Mouse (Mus musculus) lung, postnatal 10 days (tissue): Measurements from ENCODE around the gene Miga2.
"Not testable (repeated sequence)": the region's sequence is repeated elsewhere in the genome, so short reads cannot be mapped to it uniquely, and the experiment has no call there.

Experiments
- DNase-seq: peaks from one replicate; pipeline ENCODE4 v3.0.0; 2021

Gene Miga2

DNA sequence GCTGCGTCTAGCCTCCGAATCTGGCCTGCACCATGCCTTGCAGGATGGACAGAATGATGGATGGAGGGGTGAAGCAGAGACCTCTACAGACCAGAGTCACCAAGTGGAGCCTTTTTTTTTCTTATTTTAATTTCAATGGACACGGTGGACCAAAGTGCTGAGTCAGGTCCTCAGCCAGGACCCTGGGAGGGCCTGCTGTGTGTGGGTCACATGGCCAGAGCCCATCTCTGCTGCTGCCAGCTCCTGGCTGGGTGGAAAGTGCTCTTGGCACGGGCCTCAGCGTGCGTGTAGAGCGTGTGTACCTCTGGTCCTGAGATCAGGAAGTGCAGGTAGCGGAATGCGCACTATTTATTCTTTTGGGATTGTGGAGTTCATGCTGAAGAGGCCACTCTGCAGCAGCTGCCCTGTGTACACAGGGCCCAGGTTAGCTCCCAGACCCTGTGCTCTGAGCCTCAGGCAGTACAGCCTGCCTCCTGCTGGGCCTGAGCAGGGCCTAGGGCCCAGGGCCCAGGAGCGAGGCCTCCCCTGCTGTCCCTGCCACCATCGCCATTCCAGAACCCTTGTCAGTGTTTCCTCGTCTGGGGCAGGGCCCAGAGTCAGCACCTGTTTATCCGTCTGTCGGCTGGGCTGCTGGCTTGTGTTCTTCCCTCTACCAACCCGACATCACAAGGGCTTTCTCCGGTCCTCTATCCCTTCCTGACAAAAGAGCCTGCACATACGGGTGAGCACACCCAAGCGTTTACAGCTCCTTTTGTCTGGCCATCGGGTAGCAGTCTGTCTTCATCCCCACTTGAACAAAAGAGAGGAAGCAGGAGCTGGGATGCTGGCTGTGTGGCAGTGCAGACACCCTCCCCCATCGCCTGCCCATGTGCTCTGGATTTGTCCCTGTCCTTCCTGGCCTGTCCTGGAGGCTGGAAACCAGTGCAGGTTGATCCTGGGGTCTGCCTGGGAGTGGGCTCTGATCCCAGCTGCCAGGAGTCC, 35.4 kb downstream of the Miga2 start:
- DNase-seq: peak; percentile 53

DNA sequence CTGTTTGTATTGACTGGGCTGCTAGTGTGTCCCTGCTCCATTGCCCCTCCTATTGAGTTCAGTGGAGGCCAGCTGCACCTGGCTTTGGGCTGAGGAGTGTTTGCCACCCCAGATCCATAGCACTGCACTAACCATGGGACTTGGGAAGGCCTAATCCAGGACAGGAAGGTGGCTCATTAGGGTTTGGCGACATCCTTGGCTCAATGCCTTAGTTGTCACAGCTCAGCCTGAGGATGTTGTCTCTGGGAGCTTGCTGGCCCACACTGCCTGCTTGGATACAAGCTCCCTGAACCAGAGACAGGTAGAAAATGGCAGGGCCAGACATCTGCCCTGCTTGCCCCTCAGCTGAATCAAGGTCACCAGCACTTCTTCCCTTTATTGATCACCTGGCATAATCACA, 37.5 kb downstream of the Miga2 start:
- no peak for DNase-seq

DNA sequence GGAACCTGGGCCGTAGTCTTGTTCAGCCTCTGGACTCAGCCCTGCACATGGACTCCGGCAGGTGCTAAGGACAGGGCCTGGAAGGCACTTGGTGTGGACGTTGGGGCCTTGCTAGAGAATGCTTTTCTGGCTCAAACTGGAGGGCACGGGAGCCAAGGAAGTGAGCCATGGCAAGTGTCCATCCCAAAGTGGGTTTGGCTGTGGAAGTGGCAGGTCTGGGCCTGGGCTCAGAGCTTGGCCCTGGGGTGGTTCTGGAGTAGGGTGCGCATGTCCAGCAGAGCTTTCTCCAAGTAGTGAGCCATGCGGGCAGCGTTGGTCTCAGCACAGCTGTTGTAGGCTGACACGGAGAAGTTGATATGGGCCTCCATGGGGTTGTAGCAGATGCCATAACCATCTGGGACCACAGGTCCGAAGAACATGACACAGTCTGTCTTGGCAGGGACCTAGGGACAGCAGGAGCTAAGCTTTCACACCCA, 38.4 kb downstream of the Miga2 start:
- no peak for DNase-seq

DNA sequence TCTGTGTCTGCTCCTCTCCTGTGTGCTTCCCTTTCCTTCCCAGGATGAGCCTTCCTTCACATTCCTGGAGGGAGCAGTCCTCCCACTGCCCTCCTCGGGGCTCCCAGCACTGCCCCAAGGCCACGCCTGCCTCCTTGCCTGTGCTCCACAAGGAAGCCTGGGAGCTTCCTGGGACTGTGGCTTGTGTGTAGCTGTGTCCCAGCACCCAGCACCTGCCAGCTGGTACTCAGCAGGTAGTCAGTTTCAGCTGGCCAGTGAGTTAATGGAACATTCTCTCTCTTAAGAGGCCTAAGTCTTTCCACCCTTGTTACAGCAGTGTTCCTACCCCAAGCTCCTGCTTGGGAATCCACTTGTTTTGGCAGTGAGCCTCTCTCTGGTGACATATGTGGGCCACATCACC, 38.8 kb downstream of the Miga2 start:
- no peak for DNase-seq

DNA sequence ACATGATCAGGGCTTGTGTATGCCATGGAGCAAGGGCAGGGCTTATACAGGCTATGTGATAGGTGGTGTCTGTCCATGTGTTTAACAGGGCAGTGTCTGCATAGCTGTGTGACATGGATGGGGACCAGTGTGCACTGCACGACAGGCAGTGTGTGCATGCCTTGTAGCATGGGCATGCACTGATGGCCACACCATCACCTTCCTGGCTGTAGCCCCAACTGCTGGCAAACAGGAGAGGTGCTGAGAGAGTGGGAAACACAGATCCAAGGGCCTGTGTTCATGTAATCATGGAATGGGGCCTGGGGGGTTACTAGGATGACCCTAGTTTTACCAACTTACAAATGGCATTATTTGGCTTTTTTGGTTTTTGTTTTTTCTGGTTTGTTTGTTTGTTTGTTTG, 39.8 kb downstream of the Miga2 start:
- DNase-seq: peak; percentile 37

DNA sequence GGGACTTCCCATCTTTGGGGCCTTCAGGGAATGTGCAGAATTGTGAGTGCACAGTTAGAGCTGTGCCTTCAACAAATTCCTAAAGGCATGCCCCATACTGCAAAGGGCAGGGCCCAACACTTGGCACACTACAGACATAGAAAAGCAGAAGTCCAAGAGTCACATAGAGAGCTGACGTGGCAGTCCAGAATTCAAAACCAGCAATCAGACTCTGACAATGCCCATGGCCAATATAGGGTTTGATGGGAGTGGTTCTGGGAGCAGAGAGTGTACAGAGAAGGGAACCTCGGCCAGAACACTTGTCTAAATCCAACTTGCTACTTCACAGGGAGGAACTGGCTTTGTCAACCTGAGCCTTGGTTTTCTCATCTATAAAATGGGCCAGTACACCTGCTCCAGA, 43.2 kb downstream of the Miga2 start:
- no peak for DNase-seq

DNA sequence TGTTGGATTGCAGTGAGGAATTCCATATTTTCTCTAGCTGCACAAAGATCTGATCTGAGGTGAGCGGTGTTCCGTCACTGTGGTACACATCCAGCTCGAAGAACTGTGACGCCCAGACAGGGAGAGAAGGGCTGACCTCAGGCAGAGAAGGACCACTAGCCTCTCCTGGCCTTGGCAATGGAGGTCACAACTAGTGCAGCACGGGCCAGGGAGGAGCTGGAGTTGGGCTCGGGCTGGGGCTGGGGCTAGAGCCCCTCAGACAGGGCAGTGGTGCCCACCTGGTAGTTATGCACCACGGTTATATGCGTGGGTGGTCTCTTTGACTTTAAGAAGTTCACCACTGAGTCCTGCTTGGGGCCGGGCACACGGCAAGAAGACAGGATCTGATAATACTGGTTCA, 43.7 kb downstream of the Miga2 start:
- no peak for DNase-seq

DNA sequence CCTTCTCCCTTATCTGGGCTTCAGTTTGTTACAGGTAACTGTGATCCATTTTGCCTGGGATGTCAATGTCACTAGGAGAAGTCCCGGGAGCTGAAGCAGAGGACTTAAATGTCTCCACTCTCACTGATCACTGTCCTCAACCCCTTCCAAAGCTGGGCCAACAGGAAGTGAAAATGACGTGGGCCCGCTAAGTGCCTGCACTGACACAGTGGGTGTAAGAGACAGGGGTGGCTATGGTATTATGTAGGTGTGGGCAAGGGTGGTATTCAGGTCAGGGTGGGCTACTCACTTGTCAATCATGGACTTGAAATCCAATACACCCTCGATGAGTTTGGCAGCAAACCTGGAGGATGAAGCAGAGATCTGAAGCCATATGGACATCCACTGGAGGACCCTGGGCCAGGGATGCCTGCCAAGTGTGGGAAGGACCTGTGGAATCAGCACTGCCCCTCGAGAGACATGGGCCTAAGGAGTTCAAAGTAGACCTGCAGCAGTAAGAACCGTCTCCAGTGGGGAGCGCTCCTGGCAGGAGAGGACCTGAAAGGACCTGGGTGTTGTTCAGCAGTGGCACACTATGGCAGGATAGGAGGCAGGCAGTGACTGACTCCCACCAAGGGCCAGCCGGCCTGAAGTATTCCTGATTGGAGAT, 44.5 kb downstream of the Miga2 start:
- DNase-seq: no peak

DNA sequence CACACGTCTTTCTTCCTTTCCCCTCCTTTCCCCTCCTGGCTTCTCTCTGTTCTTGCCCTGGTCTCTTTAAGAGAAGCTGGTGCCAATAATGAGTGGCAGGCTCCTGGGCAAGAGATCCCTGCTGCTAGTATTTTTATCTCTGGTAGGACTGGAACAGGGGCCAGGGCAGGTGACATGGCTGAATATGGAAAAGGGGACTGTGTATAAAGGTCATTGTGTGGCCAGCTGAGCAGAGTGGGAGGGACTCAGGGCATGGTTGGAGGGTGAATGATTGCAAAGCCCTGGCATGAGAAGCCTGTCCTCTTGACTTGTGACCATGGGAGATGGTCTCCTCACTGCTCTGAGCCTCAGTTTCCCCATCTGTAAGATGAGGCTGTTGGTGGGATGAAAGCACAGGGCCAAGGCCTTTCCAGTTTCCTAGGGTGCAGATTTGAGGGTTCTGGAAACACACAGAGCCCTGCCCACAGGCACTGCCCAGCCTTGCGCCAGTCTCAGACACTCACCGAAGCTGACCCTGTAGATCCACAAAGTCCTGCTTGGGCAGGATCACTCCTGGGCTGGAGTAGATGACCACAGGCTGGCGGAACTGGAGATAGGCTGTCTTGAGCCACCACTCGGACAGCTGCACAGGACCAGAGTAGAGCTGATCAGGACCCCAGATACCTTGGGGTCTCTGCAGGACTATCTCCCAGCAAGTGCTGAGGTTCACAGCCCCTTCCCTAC, 45.6 kb downstream of the Miga2 start:
- no peak for DNase-seq

DNA sequence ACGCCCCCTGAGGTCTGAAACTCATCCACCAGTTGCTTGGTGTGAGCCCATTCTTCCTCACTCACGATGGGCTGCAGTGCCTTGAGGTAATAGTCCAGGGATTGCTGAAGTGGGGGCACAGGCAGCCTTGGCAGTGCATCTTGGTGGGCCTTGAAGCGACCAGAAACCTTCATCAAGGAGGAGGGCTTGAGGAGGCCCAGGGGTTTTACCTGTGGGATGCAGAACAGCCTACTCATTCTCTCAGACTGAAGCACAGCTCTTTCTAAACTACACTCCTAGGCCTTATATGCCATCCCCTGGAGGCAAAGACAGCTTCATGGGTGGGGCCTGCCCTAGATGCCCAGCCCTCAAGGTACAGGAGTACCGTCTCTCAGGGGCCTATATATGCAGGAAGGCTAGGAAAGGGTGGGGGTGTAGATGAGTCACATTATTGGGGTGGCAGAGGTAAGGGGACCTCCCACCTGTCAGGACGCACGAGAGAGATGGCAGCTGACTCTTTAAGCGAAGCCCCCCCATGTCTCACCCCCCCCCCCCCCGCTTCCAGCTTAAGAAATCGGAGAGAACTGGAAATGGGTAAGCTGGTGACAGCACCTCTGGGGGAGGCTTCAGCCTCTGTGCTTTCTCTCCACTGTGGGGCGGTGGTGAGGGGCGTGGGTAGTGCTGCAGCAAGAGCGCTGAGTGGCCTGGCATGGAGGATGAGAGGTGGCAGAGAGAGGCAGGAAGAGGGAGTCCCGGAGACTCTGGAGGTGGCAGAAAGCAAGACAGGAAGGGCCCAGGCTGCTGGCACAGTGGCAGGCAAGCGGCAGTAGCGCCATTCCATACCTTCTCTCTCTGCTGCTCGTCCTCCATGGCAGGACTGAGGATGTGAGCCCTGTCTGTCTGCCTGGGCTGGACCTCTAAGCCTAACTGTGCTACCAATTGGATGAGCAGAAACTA, 49.3 kb downstream of the Miga2 start:
- no peak for DNase-seq

DNA sequence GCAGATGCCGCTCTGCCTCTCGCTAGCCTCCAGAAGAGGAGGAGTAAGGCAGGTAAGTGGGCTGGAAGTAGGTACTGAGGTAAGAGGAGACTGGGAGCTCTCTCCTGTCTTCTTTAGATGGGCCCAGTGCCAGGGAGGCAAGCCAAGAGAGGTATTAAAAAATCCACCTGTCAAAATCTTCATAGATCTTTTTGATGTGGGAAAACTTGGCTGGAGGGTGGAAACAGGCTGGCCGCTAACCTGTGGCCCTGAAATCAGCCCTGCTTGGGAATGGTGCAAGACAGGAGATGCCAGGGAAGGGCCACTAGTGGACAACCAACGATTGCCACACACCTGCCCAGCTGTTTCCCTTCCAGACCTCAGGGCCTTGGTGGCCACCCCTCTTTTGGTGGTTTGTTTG, 50.1 kb downstream of the Miga2 start:
- no peak for DNase-seq

DNA sequence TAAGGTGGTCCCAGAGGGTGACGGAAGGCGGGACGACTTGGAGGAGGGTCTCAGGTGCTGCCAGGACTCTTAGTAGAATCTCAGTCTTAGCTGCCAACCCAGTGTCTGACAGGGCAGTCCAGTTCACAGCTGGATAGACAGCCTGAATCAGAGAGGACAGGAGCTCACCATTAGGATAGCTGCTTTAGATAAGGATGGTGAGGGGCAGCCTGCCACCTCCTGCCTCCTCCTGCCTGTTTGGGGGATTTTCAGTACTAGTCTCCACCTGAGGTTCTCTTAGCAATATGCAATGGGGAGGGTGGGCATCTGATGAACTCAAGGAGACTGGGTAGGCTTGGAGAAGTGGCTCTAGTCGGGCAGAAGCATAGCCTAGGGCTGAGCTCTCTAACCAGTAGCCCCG, 50.6 kb downstream of the Miga2 start:
- DNase-seq: no peak

DNA sequence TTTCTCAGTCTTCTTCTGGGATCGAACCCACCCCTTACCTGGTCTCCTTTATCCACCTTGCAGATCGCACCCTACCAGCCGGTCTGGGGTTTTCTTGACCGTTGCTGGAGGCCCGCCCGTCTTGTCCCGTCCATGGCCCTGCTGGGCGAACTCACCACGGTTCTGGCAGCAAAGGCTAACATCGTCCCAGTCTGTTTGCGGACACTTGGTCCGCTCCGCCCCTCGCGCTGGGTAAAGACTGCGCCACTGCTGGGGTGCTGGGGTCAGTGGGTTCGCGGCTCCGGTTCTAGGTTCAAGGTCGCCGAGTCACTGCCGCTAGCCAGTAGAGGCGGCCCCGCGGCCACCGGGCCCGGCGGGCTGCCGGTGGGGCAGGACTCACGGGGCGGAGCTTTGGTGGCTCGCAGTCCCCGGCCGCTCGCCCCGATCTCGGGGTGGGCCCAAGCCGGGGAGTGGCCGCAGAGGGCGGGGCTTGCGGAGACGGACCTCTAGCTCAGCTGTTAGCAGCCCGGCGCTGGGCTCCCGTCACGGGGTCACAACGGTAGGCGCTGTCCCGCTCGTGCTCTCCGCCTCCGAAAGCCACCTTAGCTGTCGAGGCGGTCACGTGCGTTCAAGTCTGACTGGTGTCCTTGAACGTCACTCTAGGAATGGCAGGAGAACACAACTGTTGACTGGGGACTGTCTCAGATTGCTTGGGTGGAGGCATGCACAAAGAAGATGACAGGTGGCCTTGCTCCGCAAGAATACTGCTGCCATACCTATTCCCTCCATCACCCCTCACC, 51.3 kb downstream of the Miga2 start, which contains the start of gene Crat:
Gene Crat (minus strand): TSS at position 657 of the 779 bp plus-strand sequence.
- DNase-seq: peak; percentile 96

DNA sequence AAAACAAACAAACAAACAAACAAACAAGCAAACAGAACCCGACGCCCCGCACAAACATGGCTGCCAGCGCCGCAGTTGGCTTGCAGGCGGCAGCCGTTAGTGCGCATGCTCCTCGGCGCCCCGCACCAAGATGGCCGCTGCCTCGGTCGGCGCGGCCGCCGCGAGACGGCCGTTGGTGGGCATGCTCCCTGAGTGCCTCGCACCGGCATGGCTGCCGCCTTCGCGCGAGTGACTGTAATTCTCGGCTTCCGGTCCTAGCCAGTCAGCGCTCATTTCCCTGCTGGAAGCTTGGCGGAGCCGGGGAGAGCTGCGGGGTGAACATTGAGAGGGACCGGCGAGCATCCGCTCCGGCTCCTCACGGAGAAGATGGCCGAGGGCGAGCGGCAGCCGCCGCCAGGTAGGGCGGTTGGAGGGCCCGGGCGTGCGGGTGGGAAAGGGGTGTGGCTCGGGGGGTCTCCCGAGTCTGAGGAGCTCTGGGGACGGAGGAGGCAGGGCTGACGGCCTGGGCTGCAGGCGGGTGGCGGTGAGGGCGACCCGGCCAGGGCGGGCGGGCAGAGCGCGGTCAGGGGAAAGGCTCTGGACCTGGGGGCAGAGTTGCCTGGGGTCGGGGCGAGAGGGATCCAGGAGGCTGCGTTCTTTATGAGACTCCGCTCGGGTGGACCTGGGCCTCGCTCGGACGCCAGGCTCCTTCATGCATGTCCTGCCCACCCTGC, 52.1 kb downstream of the Miga2 start, which contains the start of gene Ptpa:
Gene Ptpa (plus strand): TSS at position 104 of the 713 bp plus-strand sequence.
- peak; percentile 94 for DNase-seq

DNA sequence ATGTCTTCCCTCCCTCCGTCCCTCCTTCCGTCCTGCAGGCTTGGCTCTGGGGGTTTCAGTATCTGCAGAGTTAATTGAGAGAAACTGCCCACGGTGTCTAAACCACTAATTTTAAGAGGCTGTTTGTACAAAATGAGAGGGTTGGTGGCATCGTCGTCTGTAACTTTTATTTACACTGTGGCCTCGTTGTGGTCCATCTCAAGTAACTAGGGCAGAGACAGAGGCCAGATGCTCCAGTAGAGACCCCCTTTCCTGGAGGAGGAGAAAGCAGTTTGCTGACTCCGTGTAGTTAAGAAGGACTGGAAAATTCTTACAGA, 52.6 kb downstream of the Miga2 start:
- DNase-seq: no peak

DNA sequence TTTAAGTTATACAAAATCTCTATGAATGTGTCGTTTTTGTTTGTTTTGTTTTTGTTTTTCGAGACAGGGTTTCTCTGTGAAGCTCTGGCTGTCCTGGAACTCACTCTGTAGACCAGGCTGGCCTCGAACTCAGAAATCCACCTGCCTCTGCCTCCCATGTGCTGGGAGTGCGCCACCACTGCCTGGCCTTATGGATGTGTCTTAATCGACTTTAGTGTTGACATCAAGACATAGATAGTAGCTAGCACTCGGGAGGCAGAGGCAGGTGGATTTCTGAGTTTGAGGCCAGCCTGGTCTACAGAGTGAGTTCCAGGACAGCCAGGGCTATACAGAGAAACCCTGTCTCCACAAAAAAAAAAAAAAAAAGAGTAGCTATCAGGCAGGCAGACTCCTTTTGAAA, 53.1 kb downstream of the Miga2 start:
- DNase-seq: not testable (repeated sequence)

DNA sequence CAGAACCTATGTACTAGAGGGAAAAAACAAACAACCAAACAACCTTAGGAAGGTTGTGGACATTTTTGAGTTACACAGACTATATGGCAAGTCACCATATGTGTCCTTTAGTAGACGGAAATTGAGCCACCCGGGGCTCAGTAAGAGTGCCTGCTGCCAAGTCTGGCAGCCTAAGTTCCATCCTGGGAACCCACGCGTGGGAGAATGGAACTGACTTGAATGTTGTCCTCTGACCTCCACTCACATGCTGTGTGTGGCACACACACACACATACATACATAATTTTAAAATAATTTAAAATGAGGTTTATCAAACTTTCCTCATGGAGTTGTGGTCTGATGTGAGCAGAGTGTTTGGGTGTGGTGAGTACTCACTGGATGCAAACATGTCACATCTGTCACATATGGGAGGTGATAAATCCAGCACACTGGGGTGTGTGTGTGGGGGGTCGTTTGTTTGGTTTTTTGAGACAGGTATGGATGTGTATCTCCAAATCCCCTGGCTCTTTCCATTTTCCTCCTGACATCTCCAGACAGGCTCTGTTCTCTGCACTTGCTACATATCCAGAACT, 53.6 kb downstream of the Miga2 start:
- no peak for DNase-seq

DNA sequence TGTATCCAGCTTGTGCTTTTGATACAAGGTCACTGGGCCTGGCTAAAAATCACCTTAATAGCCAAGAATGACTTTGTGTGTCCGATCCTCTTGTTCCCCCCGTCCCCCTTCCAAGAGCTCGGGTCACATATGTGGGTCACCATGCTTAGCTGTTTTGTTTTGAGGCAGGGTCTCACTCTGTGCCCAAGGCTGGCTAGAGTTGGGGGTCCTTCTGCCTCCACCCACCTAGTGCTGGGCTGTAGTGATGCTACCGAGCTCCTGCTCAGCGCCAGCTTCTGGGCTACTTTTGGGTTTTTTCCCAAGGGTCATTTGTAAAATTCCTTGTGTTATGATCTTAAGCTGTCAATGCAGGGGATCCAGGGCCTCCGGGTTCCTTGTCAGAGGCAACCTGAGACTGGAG, 54.2 kb downstream of the Miga2 start:
- no peak for DNase-seq

DNA sequence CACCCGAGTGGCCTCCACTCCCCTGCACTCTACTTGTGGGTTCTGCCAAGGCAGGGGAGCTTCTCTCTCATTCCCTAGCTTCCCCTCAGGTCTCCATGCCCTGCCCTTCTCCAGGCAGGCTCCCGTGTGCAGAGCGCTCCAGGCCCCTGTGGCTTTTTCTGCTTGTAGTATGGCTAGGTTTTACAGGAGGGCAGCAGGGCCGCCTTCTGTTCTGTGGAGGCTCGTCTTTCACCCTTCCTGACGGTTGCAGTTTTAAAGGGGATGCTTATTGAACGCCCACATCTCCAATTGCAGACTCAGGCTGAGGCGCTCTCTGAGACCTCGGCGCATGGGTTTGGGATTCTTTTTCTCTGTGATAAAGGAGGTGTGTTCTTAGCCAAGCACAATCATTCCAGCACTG, 55.1 kb downstream of the Miga2 start:
- DNase-seq: no peak

DNA sequence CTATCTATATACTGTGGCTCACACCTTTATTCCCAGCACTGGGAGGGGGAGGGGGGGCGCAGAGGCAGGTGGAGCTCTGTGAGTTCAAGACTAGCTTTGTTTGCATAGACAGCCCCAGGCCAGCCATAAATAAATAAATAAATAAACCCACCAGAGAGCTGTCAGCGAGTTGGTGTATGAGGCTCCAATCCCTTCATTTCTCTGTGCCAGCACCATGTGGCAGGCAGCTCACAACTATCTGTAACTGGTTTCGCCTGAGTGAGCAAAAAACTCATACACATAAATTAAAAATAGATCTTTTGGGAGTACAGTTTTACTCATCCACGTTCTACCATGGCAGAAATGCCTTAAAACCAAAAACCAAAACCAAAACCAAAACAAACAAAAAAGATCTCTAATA, 57.4 kb downstream of the Miga2 start:
- DNase-seq: no peak
